Mouse (Mus musculus) embryonic facial prominence, embryonic 13.5 days (tissue): ENCODE measurements around the gene Lhx9. TPM values are rescaled to one million over a fixed set of nuclear protein-coding genes. Genes with fewer than 3 reads are reported as not detected.

Experiments used
- ATAC-seq: fragments of 200-750 bp; cut with Nextera tagmentation; 2 replicates; pipeline ENCODE4 v1.8.0; 2017; ENCODE audit warnings: low read depth; ENCODE audit not compliant: insufficient number of reproducible peaks, insufficient read depth, low FRiP score, low TSS enrichment
- H3K27ac ChIP-seq: fragments of 300-500 bp; sonication (generic); 2 replicates; pipeline ENCODE4 v1.5.1; 2015; ENCODE audit warnings: moderate library complexity, mild to moderate bottlenecking, inconsistent platforms
- H3K27me3 ChIP-seq: fragments of 300-500 bp; sonication (generic); 2 replicates; pipeline ENCODE4 v1.6.1; 2015; ENCODE audit warnings: mild to moderate bottlenecking, inconsistent platforms
- H3K36me3 ChIP-seq: fragments of 300-500 bp; sonication (generic); 2 replicates; pipeline ENCODE4 v1.6.1; 2015; ENCODE audit warnings: mild to moderate bottlenecking, inconsistent platforms
- H3K4me1 ChIP-seq: fragments of 300-500 bp; sonication (generic); 2 replicates; pipeline ENCODE4 v1.6.1; 2015; ENCODE audit warnings: inconsistent platforms
- H3K4me2 ChIP-seq: fragments of 300-500 bp; sonication (generic); 2 replicates; pipeline ENCODE4 v1.6.1; 2015; ENCODE audit warnings: moderate library complexity, mild to moderate bottlenecking, inconsistent platforms
- H3K4me3 ChIP-seq: fragments of 300-500 bp; sonication (generic); 2 replicates; pipeline ENCODE4 v1.5.1; 2015; ENCODE audit warnings: mild to moderate bottlenecking, inconsistent platforms
- H3K9ac ChIP-seq: fragments of 300-500 bp; sonication (generic); 2 replicates; pipeline ENCODE4 v1.6.1; 2015; ENCODE audit warnings: mild to moderate bottlenecking, inconsistent platforms
- H3K9me3 ChIP-seq: fragments of 300-500 bp; sonication (generic); 2 replicates; pipeline ENCODE4 v1.6.1; 2016; ENCODE audit warnings: inconsistent platforms
- WGBS: fragments of 180-500 bp; shearing (Covaris S2); methylation state at CpG from one replicate; pipeline ENCODE4 v1.1.7; 2015; ENCODE audit warnings: mixed read lengths; 5-methylcytosine and 5-hydroxymethylcytosine counted together
- polyA plus RNA-seq: library from polyadenylated mRNA; unstranded; fragments of >200 nt; fragmentation: Nextera tagmentation; extraction: Ambion mirVana; gene quantifications from 2 replicates; pipeline ENCODE4 v1.2.1, GENCODE M21; 2015

Lhx9 gene
- polyA plus RNA-seq, 1 experiment from 2014 or later: 0.66 TPM

DNA sequence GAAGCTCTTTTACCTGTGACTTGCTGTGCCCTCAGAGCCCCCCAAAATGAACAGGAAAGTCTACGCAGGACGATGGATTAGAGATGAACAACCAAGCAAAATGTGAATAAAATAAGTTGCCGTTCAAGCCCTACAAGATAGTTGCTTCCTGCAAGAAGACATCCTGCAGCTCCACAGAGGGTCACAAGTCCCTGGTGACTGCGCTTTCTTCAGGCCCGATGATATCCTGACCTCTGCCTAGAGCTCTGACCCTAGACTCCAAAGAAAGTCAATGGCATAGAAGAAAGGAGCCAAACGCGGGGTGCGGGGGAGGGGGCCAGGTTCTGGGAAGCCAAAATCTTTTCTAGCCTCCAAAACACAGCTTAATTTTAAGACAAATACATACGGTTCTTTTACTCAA lies 1.8 kb downstream of the Lhx9 start:
- H3K9ac ChIP-seq: no peak overlapping the region
- H3K27ac ChIP-seq: no peak overlapping the region
- no peaks in the 10 kb centered on the region for H3K9me3 ChIP-seq
- peaks cover 8% of the 10 kb centered on the region; the same call in 1 of the 2 replicates for H3K36me3 ChIP-seq
- H3K4me2 ChIP-seq: no peak overlapping the region
- peaks cover 40% of the 10 kb centered on the region for H3K4me1 ChIP-seq
- H3K4me3 ChIP-seq: no peak overlapping the region
- 4% methylated on average over 9 of the region's 9 CpGs for WGBS
- ATAC-seq: no peak
- H3K27me3 ChIP-seq: peaks cover 94% of the 10 kb centered on the region

DNA sequence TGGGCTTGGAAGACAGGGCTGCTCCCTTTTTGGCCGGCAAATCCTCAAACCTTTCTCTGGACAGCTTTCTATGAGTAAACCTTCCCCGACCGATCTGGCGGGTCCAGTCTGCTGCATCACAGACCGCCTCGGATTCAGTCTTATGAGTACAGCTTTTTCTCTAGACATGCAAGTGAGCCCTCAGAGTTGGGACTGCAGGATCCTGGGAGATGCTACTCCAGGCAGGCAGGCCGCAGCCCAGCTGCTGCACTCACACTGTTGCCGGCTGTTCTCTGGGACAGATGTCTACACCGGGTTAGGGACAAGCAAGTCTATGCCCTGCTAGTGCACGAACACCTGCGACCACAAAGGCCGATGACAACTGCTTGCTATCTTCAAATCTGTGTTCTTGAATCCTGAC lies 2.2 kb downstream of the Lhx9 start:
- Histone ChIP-seq H3K4me1 (peaks cover 45% of the 10 kb centered on the region), H3K4me2 (no peak overlapping the region), H3K27me3 (peaks cover 95% of the 10 kb centered on the region), H3K27ac (no peak overlapping the region), H3K9me3 (no peaks in the 10 kb centered on the region), H3K36me3 (peaks cover 4% of the 10 kb centered on the region; the same call in 1 of the 2 replicates), H3K4me3 (no peak overlapping the region), H3K9ac (no peak overlapping the region)
- ATAC-seq: no peak
- 8% methylated on average over 12 of the region's 12 CpGs for WGBS

GRCm38 (mm10) chr1:138845481-138845880 lies 2.9 kb downstream of the Lhx9 start:
- H3K4me1 ChIP-seq: peaks cover 48% of the 10 kb centered on the region
- H3K27me3 ChIP-seq: peaks cover 95% of the 10 kb centered on the region
- no peaks in the 10 kb centered on the region for H3K9me3 ChIP-seq
- H3K27ac ChIP-seq: no peak overlapping the region
- H3K9ac ChIP-seq: no peak overlapping the region
- no peak overlapping the region for H3K4me2 ChIP-seq
- WGBS: 14% methylated on average over 3 of the region's 3 CpGs
- no peak for ATAC-seq
- H3K36me3 ChIP-seq: no peaks in the 10 kb centered on the region
- no peak overlapping the region for H3K4me3 ChIP-seq

GRCm38 (mm10) chr1:138844166-138844565 lies 4.2 kb downstream of the Lhx9 start:
- peak overlapping the region; percentile 59 for H3K4me2 ChIP-seq
- H3K9me3 ChIP-seq: no peaks in the 10 kb centered on the region
- no peak overlapping the region for H3K9ac ChIP-seq
- H3K36me3 ChIP-seq: no peaks in the 10 kb centered on the region
- ATAC-seq: no peak
- no peak overlapping the region for H3K27ac ChIP-seq
- H3K27me3 ChIP-seq: peaks cover 93% of the 10 kb centered on the region
- H3K4me1 ChIP-seq: peaks cover 50% of the 10 kb centered on the region
- 7% methylated on average over 3 of the region's 3 CpGs for WGBS
- H3K4me3 ChIP-seq: peak overlapping the region; percentile 39

DNA sequence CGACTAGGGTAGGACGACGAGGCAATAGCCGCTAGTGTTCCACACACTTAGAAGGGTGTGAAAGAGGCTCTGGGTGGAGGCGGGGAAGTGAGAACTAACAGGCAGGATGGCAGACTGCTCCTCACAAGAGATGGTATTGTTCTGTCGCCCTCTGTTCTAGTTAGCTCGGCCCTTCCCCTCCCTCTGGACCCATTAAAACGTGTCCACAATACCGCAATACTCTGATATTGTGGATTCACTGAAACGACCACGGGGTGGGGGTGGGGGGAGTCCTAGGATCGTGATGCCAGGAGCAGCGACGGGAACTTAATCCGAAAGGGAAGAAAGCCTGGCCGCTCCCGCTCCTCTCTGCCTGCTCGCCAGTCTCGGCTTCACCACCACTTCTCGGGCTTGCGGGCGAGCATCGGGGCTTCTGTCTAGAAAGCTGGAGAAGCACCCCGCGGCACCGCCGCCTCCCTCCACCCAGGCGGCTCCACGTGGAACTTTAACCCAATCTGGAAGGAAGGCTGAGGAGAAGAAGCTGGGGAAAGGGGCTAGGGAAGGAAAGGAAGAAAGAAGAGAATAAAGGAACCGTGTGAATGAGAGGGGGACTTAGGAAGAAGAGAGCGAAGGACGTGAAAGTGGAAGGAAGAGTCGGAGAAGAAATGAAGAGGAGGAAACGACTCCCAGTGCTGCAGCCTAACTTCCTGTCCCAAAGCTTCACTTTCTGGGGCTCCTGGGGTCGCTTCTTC lies 4.9 kb downstream of the Lhx9 start:
- Histone ChIP-seq H3K4me3 (peak overlapping the region; percentile 39), H3K9me3 (no peaks in the 10 kb centered on the region), H3K4me1 (peaks cover 45% of the 10 kb centered on the region), H3K27ac (no peak overlapping the region), H3K36me3 (no peaks in the 10 kb centered on the region), H3K27me3 (peaks cover 93% of the 10 kb centered on the region), H3K4me2 (peak overlapping the region; percentile 59), H3K9ac (peak overlapping the region; percentile 46)
- no peak for ATAC-seq
- under 1% methylated on average over 35 of the region's 35 CpGs for WGBS

DNA sequence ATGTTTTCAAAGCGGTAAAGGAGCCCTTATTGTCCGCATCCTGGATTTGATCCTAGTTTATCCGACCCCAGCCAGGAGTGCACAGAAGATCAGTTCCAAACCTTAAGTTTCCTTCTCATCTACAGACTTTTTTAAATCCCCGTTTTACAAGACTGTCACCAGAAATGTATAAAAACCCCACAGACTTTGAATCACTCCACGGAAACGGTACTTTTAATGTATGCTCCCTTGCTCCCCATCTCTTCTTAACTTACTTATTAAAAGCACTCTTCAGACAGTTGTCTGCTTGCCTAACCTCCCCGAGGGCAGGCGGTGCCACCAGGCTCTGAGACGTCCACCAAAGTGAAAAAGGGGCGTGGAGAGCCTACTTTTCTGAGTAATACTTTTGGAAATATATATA lies 5.6 kb downstream of the Lhx9 start:
- H3K9me3 ChIP-seq: no peaks in the 10 kb centered on the region
- peak overlapping the region; percentile 43 for H3K4me3 ChIP-seq
- no peaks in the 10 kb centered on the region for H3K36me3 ChIP-seq
- peaks cover 44% of the 10 kb centered on the region for H3K4me1 ChIP-seq
- H3K4me2 ChIP-seq: peak overlapping the region; percentile 67
- H3K27me3 ChIP-seq: peaks cover 93% of the 10 kb centered on the region
- no peak for ATAC-seq
- no peak overlapping the region for H3K9ac ChIP-seq
- no peak overlapping the region for H3K27ac ChIP-seq
- 2% methylated on average over 10 of the region's 10 CpGs for WGBS

DNA sequence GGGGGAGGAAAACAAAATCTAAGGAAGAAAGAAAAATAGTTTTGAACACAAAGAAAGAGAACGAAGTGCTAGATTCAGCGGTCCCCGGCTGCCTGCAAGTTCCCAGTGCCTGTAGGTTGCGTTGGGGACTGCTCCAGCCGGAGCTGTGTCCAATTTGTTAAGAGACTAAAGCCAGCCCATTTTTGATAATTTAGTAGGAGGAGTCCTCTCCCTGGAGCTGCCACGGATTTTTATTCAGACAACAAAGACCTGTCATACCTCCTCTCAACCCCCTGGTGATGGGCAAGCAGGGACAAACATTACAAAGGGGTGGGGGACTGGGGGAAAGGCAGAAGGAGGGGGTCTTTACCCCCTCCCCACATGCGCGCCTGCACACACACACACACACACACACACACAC lies 6.1 kb downstream of the Lhx9 start:
- WGBS: 1% methylated on average over 8 of the region's 8 CpGs
- H3K36me3 ChIP-seq: no peaks in the 10 kb centered on the region
- no peak overlapping the region for H3K9ac ChIP-seq
- peak overlapping the region; percentile 43 for H3K4me3 ChIP-seq
- no peak for ATAC-seq
- peaks cover 42% of the 10 kb centered on the region for H3K4me1 ChIP-seq
- peak overlapping the region; percentile 67 for H3K4me2 ChIP-seq
- no peaks in the 10 kb centered on the region for H3K9me3 ChIP-seq
- peaks cover 94% of the 10 kb centered on the region for H3K27me3 ChIP-seq
- no peak overlapping the region for H3K27ac ChIP-seq

- H3K4me2 ChIP-seq: peak overlapping the region; percentile 67
- peak overlapping the region; percentile 32; the same call in 1 of the 2 replicates for H3K9ac ChIP-seq
- no peaks in the 10 kb centered on the region for H3K9me3 ChIP-seq
- H3K27ac ChIP-seq: no peak overlapping the region
- peaks cover 94% of the 10 kb centered on the region for H3K27me3 ChIP-seq
- no peak for ATAC-seq
- under 1% methylated on average over 54 of the region's 54 CpGs for WGBS
- H3K4me1 ChIP-seq: peaks cover 44% of the 10 kb centered on the region
- H3K4me3 ChIP-seq: peak overlapping the region; percentile 43
- H3K36me3 ChIP-seq: no peaks in the 10 kb centered on the region
Measured at GRCm38 (mm10) chr1:138841306-138842095, 6.9 kb downstream of the Lhx9 start.

DNA sequence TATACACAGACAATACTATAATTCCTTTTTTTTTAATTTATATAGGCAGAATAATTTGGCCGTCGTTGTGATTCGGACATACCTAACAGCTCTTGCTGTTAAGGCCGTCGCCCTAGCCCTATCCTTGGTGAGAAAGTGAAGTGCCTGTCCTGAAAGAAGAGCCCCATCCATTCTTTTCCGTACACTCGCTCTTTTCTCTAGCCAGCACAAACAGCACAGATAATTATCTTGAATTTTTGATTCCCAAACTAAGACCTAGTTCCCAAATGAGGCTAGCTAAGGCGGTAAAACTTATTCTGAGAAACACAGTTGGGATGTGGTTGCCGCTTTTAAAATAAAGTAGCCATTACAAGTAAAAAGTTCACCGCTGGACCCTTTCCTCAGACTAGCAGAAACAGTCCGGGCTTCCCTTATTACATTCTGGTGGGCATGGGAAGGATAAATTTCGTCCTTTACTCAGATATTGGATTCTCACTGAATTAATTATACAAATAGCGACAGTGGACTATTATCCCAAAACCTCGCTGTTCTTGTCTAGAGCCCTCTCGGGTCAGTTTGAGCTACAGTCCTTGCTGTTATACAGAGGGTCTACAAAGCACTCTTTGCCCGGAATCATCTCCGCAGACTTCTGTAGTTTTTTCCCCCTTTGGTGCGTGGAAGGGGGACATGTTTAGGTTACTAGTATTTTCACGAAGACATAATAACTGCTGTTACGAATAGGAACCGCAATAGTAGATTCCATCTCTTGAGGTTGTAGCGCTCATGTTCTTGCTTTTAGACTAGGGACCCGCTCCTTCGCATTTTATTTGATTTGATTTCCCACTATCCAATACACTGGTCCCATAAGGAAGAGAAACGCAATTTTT lies 7.7 kb downstream of the Lhx9 start:
- H3K4me1 ChIP-seq: peaks cover 44% of the 10 kb centered on the region
- WGBS: 3% methylated on average over 25 of the region's 25 CpGs
- no peak overlapping the region for H3K9ac ChIP-seq
- H3K36me3 ChIP-seq: no peaks in the 10 kb centered on the region
- peak overlapping the region; percentile 43 for H3K4me3 ChIP-seq
- peaks cover 94% of the 10 kb centered on the region for H3K27me3 ChIP-seq
- no peak overlapping the region for H3K27ac ChIP-seq
- no peaks in the 10 kb centered on the region for H3K9me3 ChIP-seq
- ATAC-seq: no peak
- H3K4me2 ChIP-seq: peak overlapping the region; percentile 67

GRCm38 (mm10) chr1:138839809-138840430 lies 8.5 kb downstream of the Lhx9 start:
- 5% methylated on average over 16 of the region's 16 CpGs for WGBS
- H3K9ac ChIP-seq: no peak overlapping the region
- no peak for ATAC-seq
- no peaks in the 10 kb centered on the region for H3K9me3 ChIP-seq
- peaks cover 44% of the 10 kb centered on the region for H3K4me1 ChIP-seq
- H3K4me2 ChIP-seq: no peak overlapping the region
- H3K4me3 ChIP-seq: no peak overlapping the region
- no peaks in the 10 kb centered on the region for H3K36me3 ChIP-seq
- no peak overlapping the region for H3K27ac ChIP-seq
- peaks cover 94% of the 10 kb centered on the region for H3K27me3 ChIP-seq

DNA sequence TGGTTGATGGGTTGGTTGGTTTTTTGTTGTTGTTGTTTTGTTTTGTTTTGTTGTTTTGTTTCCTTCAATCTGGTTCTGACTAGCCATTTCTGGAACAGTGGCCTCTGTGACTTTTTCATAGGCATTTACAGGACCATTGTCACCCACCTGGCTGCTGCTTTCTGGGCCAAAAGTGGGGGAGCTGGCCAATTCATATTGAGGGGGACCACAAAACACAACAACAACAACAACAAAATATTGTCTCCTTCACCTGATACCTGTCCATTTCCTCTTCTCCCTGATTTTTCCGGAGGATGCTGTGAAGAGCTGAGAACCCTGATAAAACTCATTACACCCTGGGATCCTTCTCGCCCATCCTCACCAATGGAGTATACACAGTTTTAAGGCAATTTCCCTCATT lies 9.1 kb downstream of the Lhx9 start:
- peaks cover 94% of the 10 kb centered on the region for H3K27me3 ChIP-seq

More for the DNA sequence above, 9.1 kb downstream of the Lhx9 start:
- no peak overlapping the region for H3K9ac ChIP-seq
- H3K4me2 ChIP-seq: no peak overlapping the region
- WGBS: 10% methylated on average over 2 of the region's 2 CpGs
- no peaks in the 10 kb centered on the region for H3K9me3 ChIP-seq
- H3K36me3 ChIP-seq: no peaks in the 10 kb centered on the region
- H3K27ac ChIP-seq: no peak overlapping the region
- no peak overlapping the region for H3K4me3 ChIP-seq
- no peak for ATAC-seq
- peaks cover 44% of the 10 kb centered on the region for H3K4me1 ChIP-seq
